Mouse (Mus musculus) small intestine, adult 2 months (tissue): ENCODE data around the gene Nphs2.

Experiments used
- CTCF ChIP-seq: fragments of 200-500 bp; IDR thresholded peaks from 2 replicates; pipeline ENCODE4 v1.5.1; 2012; ENCODE audit warnings: low read depth, mild to moderate bottlenecking, control low read depth, inconsistent platforms, low read length, moderate library complexity, mixed read lengths; ENCODE audit not compliant: insufficient replicate concordance, insufficient read length; ENCODE audit errors: extremely low read depth
- POLR2A ChIP-seq: fragments of 200-500 bp; IDR thresholded peaks from 2 replicates; pipeline ENCODE4 v1.6.1; 2012; ENCODE audit warnings: low read depth, mild to moderate bottlenecking, control low read depth, inconsistent platforms, low read length, moderate library complexity

DNA sequence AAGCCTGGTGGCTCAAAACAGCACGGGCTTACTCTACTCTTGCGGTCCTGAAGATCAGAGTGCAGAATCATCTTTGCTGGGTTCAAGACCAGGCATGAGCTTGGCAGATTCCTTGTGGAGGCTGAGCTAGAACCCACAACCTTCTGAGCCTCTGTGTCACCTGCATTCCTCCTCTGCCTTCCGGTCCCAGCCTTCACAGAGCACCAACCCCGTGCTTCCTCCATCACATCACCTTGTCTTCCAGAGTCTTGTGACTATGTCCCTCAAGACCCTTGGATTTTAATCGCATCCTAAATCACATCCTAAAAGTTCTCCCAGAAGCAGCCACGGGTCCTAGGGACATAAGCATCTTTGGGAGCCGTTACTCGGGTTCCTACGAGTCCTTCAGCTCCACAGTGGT, 12.6 kb downstream of the Nphs2 start:
- TF ChIP-seq POLR2A, result no peak
- TF ChIP-seq CTCF, result no peak
